Mouse (Mus musculus) spleen, adult 2 months (tissue): ENCODE data around the gene Gm281.

Experiments
- CTCF ChIP-seq: fragments of 200-500 bp; IDR thresholded peaks from 2 replicates; pipeline ENCODE4 v1.5.1; 2011; ENCODE audit warnings: mild to moderate bottlenecking, inconsistent platforms; ENCODE audit not compliant: insufficient read depth, insufficient read length, insufficient replicate concordance; ENCODE audit errors: extremely low read depth
- POLR2A ChIP-seq: fragments of 200-500 bp; IDR thresholded peaks from 2 replicates; pipeline ENCODE4 v1.6.1; 2011; ENCODE audit warnings: low read depth, low read length, inconsistent platforms

DNA sequence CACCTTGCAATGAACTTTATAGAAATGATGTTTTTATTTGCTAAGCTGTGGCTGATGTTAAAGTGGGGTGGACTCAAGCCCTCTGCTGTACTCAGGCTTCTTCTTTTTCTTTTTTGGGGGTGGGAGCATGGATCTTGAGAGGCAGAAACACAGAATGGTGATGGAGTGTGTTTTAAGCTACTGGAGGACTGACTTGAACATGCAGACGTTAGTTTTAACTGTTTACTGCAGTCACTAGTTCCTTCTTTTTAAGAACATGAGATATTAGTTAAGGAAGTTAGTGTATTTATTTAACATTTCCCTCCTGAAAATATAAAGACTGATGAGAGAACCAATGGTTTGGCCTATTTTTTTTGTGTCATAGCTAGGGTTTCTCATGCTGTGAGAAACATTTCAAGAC is 49.2 kb upstream of the Gm281 start:
- no peak for TF ChIP-seq CTCF
- TF ChIP-seq POLR2A, result no peak
